19 mouse cellular contexts compared by ENCODE assay signal in genomic region chr6:38696570-38696969, GRCm38 (mm10). TPM values are rescaled to one million over a fixed set of nuclear protein-coding genes. Genes with fewer than 3 reads are reported as not detected.
DNase-seq lines count a peak whose midpoint lies in the region; ATAC-seq lines count a peak whose summit lies in the region.
"Had no signal": no experiment of that assay in that cellular context is flagged by ENCODE, and none has a peak within 500 bp of the region (broad histone marks: within the 10 kb centered on the region; RNA-seq: fewer than 3 reads in every experiment).

No protein-coding gene starts in this region.

- H3K4me2 ChIP-seq in midbrain, embryonic 12.5 days (replicated peaks) = no peak overlapping the region
- H3K4me2 ChIP-seq in midbrain, embryonic 15.5 days = no peak overlapping the region
- H3K4me2 ChIP-seq: limb, embryonic 15.5 days had no signal

- H3K9me3 ChIP-seq in midbrain, embryonic 12.5 days = no peaks in the 10 kb centered on the region
- H3K9me3 ChIP-seq in midbrain, embryonic 15.5 days = no peaks in the 10 kb centered on the region
- H3K9me3 ChIP-seq: limb, embryonic 15.5 days had no signal

- peak overlapping the region; percentile 4; the same call in 1 of the 2 replicates for H3K27ac ChIP-seq in midbrain, embryonic 12.5 days (replicated peaks)
- H3K27ac ChIP-seq in midbrain, embryonic 15.5 days = no peak overlapping the region
- H3K27ac ChIP-seq: hindbrain, postnatal 0 days; kidney, postnatal 0 days; limb, embryonic 15.5 days had no signal

- no peak for DNase-seq in frontal cortex, postnatal 10 days (ENCODE audit: low spot score in 2 of 2)
- DNase-seq in brain, adult 2 months (ENCODE audit: low read depth, low spot score) = peak; percentile 69
- peak; percentile 79 for DNase-seq in layer of hippocampus, adult 9-11 months
- no peak for DNase-seq in gastrocnemius, adult 8-10 months (ENCODE audit: low spot score in 2 of 2)
- DNase-seq: cerebellum, postnatal 10 days; gastrocnemius, postnatal 36 days; heart, postnatal 14 days; kidney, adult 11 months; lung, postnatal 10 days; thymus, postnatal 4 days had no signal

- 80% methylated on average over 9 of the region's 9 CpGs for WGBS in midbrain, embryonic 12.5 days
- WGBS in midbrain, embryonic 15.5 days = 62% methylated on average over 9 of the region's 9 CpGs

- H3K27me3 ChIP-seq in midbrain, embryonic 12.5 days = no peaks in the 10 kb centered on the region
- H3K27me3 ChIP-seq in midbrain, embryonic 15.5 days (replicated peaks) = no peaks in the 10 kb centered on the region
- H3K27me3 ChIP-seq: limb, embryonic 15.5 days had no signal

- ATAC-seq in frontal cortex, adult (ENCODE audit: low TSS enrichment) = peak; percentile 67
- ATAC-seq in midbrain, embryonic 12.5 days (ENCODE audit: low FRiP score, low read depth) = no peak
- ATAC-seq in midbrain, embryonic 15.5 days (replicated peaks) = no peak
- ATAC-seq in monocyte, adult 5-6 weeks (replicated peaks; ENCODE audit: insufficient number of reproducible peaks, low FRiP score, low TSS enrichment, poor library complexity, severe bottlenecking) = no peak
- ATAC-seq: hindbrain, postnatal 0 days had no signal

- peaks cover 71% of the 10 kb centered on the region for H3K36me3 ChIP-seq in midbrain, embryonic 12.5 days
- peaks cover 19% of the 10 kb centered on the region; the same call in 1 of the 2 replicates for H3K36me3 ChIP-seq in midbrain, embryonic 15.5 days (replicated peaks)

- no peak overlapping the region for H3K4me3 ChIP-seq in midbrain, embryonic 12.5 days
- no peak overlapping the region for H3K4me3 ChIP-seq in midbrain, embryonic 15.5 days
- H3K4me3 ChIP-seq: limb, embryonic 15.5 days had no signal

- H3K9ac ChIP-seq in midbrain, embryonic 12.5 days (replicated peaks) = no peak overlapping the region
- H3K9ac ChIP-seq in midbrain, embryonic 15.5 days = no peak overlapping the region
- H3K9ac ChIP-seq: limb, embryonic 15.5 days had no signal

- H3K4me1 ChIP-seq in midbrain, embryonic 12.5 days = no peaks in the 10 kb centered on the region
- H3K4me1 ChIP-seq in midbrain, embryonic 15.5 days = no peaks in the 10 kb centered on the region

RNA-seq across cellular contexts. Expression of gene Clec2l, which starts 33.7 kb away (rescaled TPM):
- polyA plus RNA-seq in midbrain, embryonic 12.5 days (2016; fragmentation: Nextera tagmentation; extraction: Ambion mirVana) = 2.0 and 2.5 TPM in 2 replicates
- 28.9 and 34.0 TPM in 2 replicates for polyA plus RNA-seq in midbrain, embryonic 15.5 days (2015; fragmentation: Nextera tagmentation; extraction: Ambion mirVana)
- under 1 TPM in 2 of 4 experiments, not detected in 2; 0.22 to 0.27 TPM for total RNA-seq in gastrocnemius, adult 8-10 months (2022)
- total RNA-seq in monocyte, adult 5-6 weeks (2017) = not detected in 3 replicates
- total RNA-seq: megakaryocyte, adult 5-6 weeks had no signal
- polyA plus RNA-seq: liver, embryonic 16.5 days had no signal

RNA-seq across cellular contexts. Expression of gene Klrg2, which starts 59.5 kb away (rescaled TPM):
- polyA plus RNA-seq in midbrain, embryonic 12.5 days (2016; fragmentation: Nextera tagmentation; extraction: Ambion mirVana) = 0.18 and 0.19 TPM in 2 replicates
- polyA plus RNA-seq in midbrain, embryonic 15.5 days (2015; fragmentation: Nextera tagmentation; extraction: Ambion mirVana) = 0.11 and 0.26 TPM in 2 replicates
- under 1 TPM in 2 of 4 experiments, not detected in 2; 0.10 to 0.13 TPM for total RNA-seq in gastrocnemius, adult 8-10 months (2022)
- total RNA-seq in monocyte, adult 5-6 weeks (2017) = 1.4 TPM in 1 of 3 replicates, not detected in the others

Comparison
In these comparisons a context has a peak if more than half of its experiments do, and no peak if none do; other contexts are left out.
1. DNase-seq: peak in brain, adult 2 months (single experiment) and layer of hippocampus, adult 9-11 months (single experiment); none in frontal cortex, postnatal 10 days (0 of 2) and gastrocnemius, adult 8-10 months (0 of 2).